Mouse (Mus musculus): Measurements from ENCODE around the gene Gal3st4. TPM values are rescaled to one million over a fixed set of nuclear protein-coding genes. Genes with fewer than 3 reads are reported as not detected.

The Gal3st4 gene
- polyA plus RNA-seq, 1 experiment from 2014 or later = 2.4 TPM

GRCm38 (mm10) chr5:138264207-138264578 lies 8.4 kb downstream of the Gal3st4 start:
- Histone ChIP-seq H3K4me2 (ENCODE audit: low read length) (peak overlapping the region; percentile 57), H3K9me3 (ENCODE audit: control insufficient read depth, low read length) (no peaks in the 10 kb centered on the region), H3K27me3 (replicated peaks; ENCODE audit: control insufficient read depth, insufficient read depth, low read length) (no peaks in the 10 kb centered on the region), H3K36me3 (ENCODE audit: control insufficient read depth, insufficient read depth) (peaks cover 11% of the 10 kb centered on the region), H3K9ac (replicated peaks; ENCODE audit: low read depth, low read length) (peak overlapping the region; percentile 89), H3K27ac (ENCODE audit: low read length) (peak overlapping the region; percentile 79), H3K4me3 (replicated peaks; ENCODE audit: low read length) (peak overlapping the region; percentile 82), H3K4me1 (replicated peaks; ENCODE audit: control insufficient read depth, insufficient read depth, low read length) (peaks cover 20% of the 10 kb centered on the region)
- 8% methylated on average over 6 of the region's 6 CpGs for WGBS
- 0 out of 2 replicates have a peak, but pooled peaks have one; percentile 4 for ATAC-seq

GRCm38 (mm10) chr5:138263260-138264206 lies 9.1 kb downstream of the Gal3st4 start, which contains the start of gene BC037034:
BC037034 (minus strand) TSS chr5:138264033.
- Histone ChIP-seq H3K27ac (ENCODE audit: low read length) (peak within 1 kb of the TSS; percentile 79), H3K4me2 (ENCODE audit: low read length) (peak within 1 kb of the TSS; percentile 57), H3K36me3 (ENCODE audit: control insufficient read depth, insufficient read depth) (peaks cover 14% of the 10 kb centered on the region), H3K27me3 (replicated peaks; ENCODE audit: control insufficient read depth, insufficient read depth, low read length) (no peaks in the 10 kb centered on the region), H3K4me1 (replicated peaks; ENCODE audit: control insufficient read depth, insufficient read depth, low read length) (peaks cover 20% of the 10 kb centered on the region), H3K4me3 (replicated peaks; ENCODE audit: low read length) (peak within 1 kb of the TSS; percentile 82), H3K9me3 (ENCODE audit: control insufficient read depth, low read length) (no peaks in the 10 kb centered on the region), H3K9ac (replicated peaks; ENCODE audit: low read depth, low read length) (peak within 1 kb of the TSS; percentile 89)
- ATAC-seq = peak; percentile 95
- under 1% methylated on average over 71 of the region's 71 CpGs for WGBS

- Histone ChIP-seq H3K27ac (ENCODE audit: low read length) (no peak overlapping the region), H3K4me3 (replicated peaks; ENCODE audit: low read length) (peak overlapping the region; percentile 82), H3K9me3 (ENCODE audit: control insufficient read depth, low read length) (no peaks in the 10 kb centered on the region), H3K36me3 (ENCODE audit: control insufficient read depth, insufficient read depth) (peaks cover 17% of the 10 kb centered on the region), H3K4me1 (replicated peaks; ENCODE audit: control insufficient read depth, insufficient read depth, low read length) (peaks cover 20% of the 10 kb centered on the region), H3K27me3 (replicated peaks; ENCODE audit: control insufficient read depth, insufficient read depth, low read length) (no peaks in the 10 kb centered on the region), H3K9ac (replicated peaks; ENCODE audit: low read depth, low read length) (peak overlapping the region; percentile 89), H3K4me2 (ENCODE audit: low read length) (peak overlapping the region; percentile 57)
- ATAC-seq = no peak
- WGBS = 65% methylated on average over 18 of the region's 18 CpGs
Measured at GRCm38 (mm10) chr5:138262582-138263240, 9.9 kb downstream of the Gal3st4 start.

- no peaks in the 10 kb centered on the region for H3K9me3 ChIP-seq (ENCODE audit: control insufficient read depth, low read length)
- H3K9ac ChIP-seq (replicated peaks; ENCODE audit: low read depth, low read length) = no peak overlapping the region
- peaks cover 17% of the 10 kb centered on the region for H3K36me3 ChIP-seq (ENCODE audit: control insufficient read depth, insufficient read depth)
- H3K4me3 ChIP-seq (replicated peaks; ENCODE audit: low read length) = no peak overlapping the region
- ATAC-seq = no peak
- H3K4me1 ChIP-seq (replicated peaks; ENCODE audit: control insufficient read depth, insufficient read depth, low read length) = peaks cover 20% of the 10 kb centered on the region
- H3K4me2 ChIP-seq (ENCODE audit: low read length) = no peak overlapping the region
- H3K27ac ChIP-seq (ENCODE audit: low read length) = no peak overlapping the region
- WGBS = 84% methylated on average over 4 of the region's 4 CpGs
- H3K27me3 ChIP-seq (replicated peaks; ENCODE audit: control insufficient read depth, insufficient read depth, low read length) = no peaks in the 10 kb centered on the region
Measured at GRCm38 (mm10) chr5:138262001-138262400, 10.6 kb downstream of the Gal3st4 start.

- no peaks in the 10 kb centered on the region for H3K9me3 ChIP-seq (ENCODE audit: control insufficient read depth, low read length)
- H3K36me3 ChIP-seq (ENCODE audit: control insufficient read depth, insufficient read depth) = peaks cover 17% of the 10 kb centered on the region
- H3K27ac ChIP-seq (ENCODE audit: low read length) = no peak overlapping the region
- no peak overlapping the region for H3K4me3 ChIP-seq (replicated peaks; ENCODE audit: low read length)
- 91% methylated on average over 11 of the region's 11 CpGs for WGBS
- no peak overlapping the region for H3K9ac ChIP-seq (replicated peaks; ENCODE audit: low read depth, low read length)
- no peak for ATAC-seq
- no peak overlapping the region for H3K4me2 ChIP-seq (ENCODE audit: low read length)
- peaks cover 26% of the 10 kb centered on the region for H3K4me1 ChIP-seq (replicated peaks; ENCODE audit: control insufficient read depth, insufficient read depth, low read length)
- no peaks in the 10 kb centered on the region for H3K27me3 ChIP-seq (replicated peaks; ENCODE audit: control insufficient read depth, insufficient read depth, low read length)
Measured at GRCm38 (mm10) chr5:138260834-138261233, 11.8 kb downstream of the Gal3st4 start.

GRCm38 (mm10) chr5:138260051-138260450 lies 12.6 kb downstream of the Gal3st4 start:
- 87% methylated on average over 10 of the region's 10 CpGs for WGBS
- no peak for ATAC-seq
- H3K9ac ChIP-seq (replicated peaks; ENCODE audit: low read depth, low read length) = no peak overlapping the region

GRCm38 (mm10) chr5:138258993-138259392 lies 13.6 kb downstream of the Gal3st4 start:
- Histone ChIP-seq H3K9ac (replicated peaks; ENCODE audit: low read depth, low read length) (no peak overlapping the region), H3K4me1 (replicated peaks; ENCODE audit: control insufficient read depth, insufficient read depth, low read length) (peaks cover 22% of the 10 kb centered on the region), H3K4me2 (ENCODE audit: low read length) (no peak overlapping the region), H3K27ac (ENCODE audit: low read length) (no peak overlapping the region), H3K36me3 (ENCODE audit: control insufficient read depth, insufficient read depth) (peaks cover 17% of the 10 kb centered on the region), H3K4me3 (replicated peaks; ENCODE audit: low read length) (no peak overlapping the region), H3K9me3 (ENCODE audit: control insufficient read depth, low read length) (no peaks in the 10 kb centered on the region), H3K27me3 (replicated peaks; ENCODE audit: control insufficient read depth, insufficient read depth, low read length) (no peaks in the 10 kb centered on the region)
- WGBS = 79% methylated on average over 7 of the region's 7 CpGs
- ATAC-seq = no peak

More at GRCm38 (mm10) chr5:138260051-138260450, 12.6 kb downstream of the Gal3st4 start:
- no peak overlapping the region for H3K27ac ChIP-seq (ENCODE audit: low read length)
- no peaks in the 10 kb centered on the region for H3K27me3 ChIP-seq (replicated peaks; ENCODE audit: control insufficient read depth, insufficient read depth, low read length)
- H3K36me3 ChIP-seq (ENCODE audit: control insufficient read depth, insufficient read depth) = peaks cover 17% of the 10 kb centered on the region
- no peak overlapping the region for H3K4me3 ChIP-seq (replicated peaks; ENCODE audit: low read length)
- no peaks in the 10 kb centered on the region for H3K9me3 ChIP-seq (ENCODE audit: control insufficient read depth, low read length)
- peaks cover 26% of the 10 kb centered on the region for H3K4me1 ChIP-seq (replicated peaks; ENCODE audit: control insufficient read depth, insufficient read depth, low read length)
- no peak overlapping the region for H3K4me2 ChIP-seq (ENCODE audit: low read length)

GRCm38 (mm10) chr5:138258542-138258941 lies 14.1 kb downstream of the Gal3st4 start:
- WGBS = 86% methylated on average over 6 of the region's 6 CpGs
- no peaks in the 10 kb centered on the region for H3K27me3 ChIP-seq (replicated peaks; ENCODE audit: control insufficient read depth, insufficient read depth, low read length)
- H3K4me1 ChIP-seq (replicated peaks; ENCODE audit: control insufficient read depth, insufficient read depth, low read length) = peaks cover 22% of the 10 kb centered on the region
- no peak overlapping the region for H3K4me2 ChIP-seq (ENCODE audit: low read length)
- H3K9me3 ChIP-seq (ENCODE audit: control insufficient read depth, low read length) = no peaks in the 10 kb centered on the region
- ATAC-seq = no peak
- no peak overlapping the region for H3K4me3 ChIP-seq (replicated peaks; ENCODE audit: low read length)
- H3K27ac ChIP-seq (ENCODE audit: low read length) = no peak overlapping the region
- H3K9ac ChIP-seq (replicated peaks; ENCODE audit: low read depth, low read length) = no peak overlapping the region
- peaks cover 17% of the 10 kb centered on the region for H3K36me3 ChIP-seq (ENCODE audit: control insufficient read depth, insufficient read depth)

- no peak overlapping the region for H3K4me3 ChIP-seq (replicated peaks; ENCODE audit: low read length)
- H3K4me2 ChIP-seq (ENCODE audit: low read length) = no peak overlapping the region
- H3K27ac ChIP-seq (ENCODE audit: low read length) = no peak overlapping the region
- no peaks in the 10 kb centered on the region for H3K9me3 ChIP-seq (ENCODE audit: control insufficient read depth, low read length)
- no peak overlapping the region for H3K9ac ChIP-seq (replicated peaks; ENCODE audit: low read depth, low read length)
- peaks cover 17% of the 10 kb centered on the region for H3K36me3 ChIP-seq (ENCODE audit: control insufficient read depth, insufficient read depth)
- H3K27me3 ChIP-seq (replicated peaks; ENCODE audit: control insufficient read depth, insufficient read depth, low read length) = no peaks in the 10 kb centered on the region
- no peak for ATAC-seq
- peaks cover 19% of the 10 kb centered on the region for H3K4me1 ChIP-seq (replicated peaks; ENCODE audit: control insufficient read depth, insufficient read depth, low read length)
- 74% methylated on average over 3 of the region's 3 CpGs for WGBS
Measured at GRCm38 (mm10) chr5:138258078-138258477, 14.6 kb downstream of the Gal3st4 start.

All from forebrain, embryonic 16.5 days (tissue).